In genomic region chr6:146838863-146839262, GRCm38 (mm10) we compare ENCODE assay signal across 36 mouse cellular contexts. TPM values are rescaled to one million over a fixed set of nuclear protein-coding genes. Genes with fewer than 3 reads are reported as not detected.
"Had no signal": no experiment of that assay in that cellular context is flagged by ENCODE, and none has a peak within 500 bp of the region (broad histone marks: within the 10 kb centered on the region; RNA-seq: fewer than 3 reads in every experiment).

No protein-coding gene starts in this region.

- H3K9me3 ChIP-seq: heart, embryonic 10.5 days; heart, embryonic 12.5 days; hindbrain, embryonic 10.5 days; hindbrain, embryonic 12.5 days; intestine, embryonic 15.5 days; limb, embryonic 10.5 days; limb, embryonic 12.5 days; liver, embryonic 13.5 days; liver, embryonic 15.5 days had no signal

- H3K27me3 ChIP-seq: heart, embryonic 12.5 days; hindbrain, embryonic 12.5 days; intestine, embryonic 15.5 days; limb, embryonic 12.5 days; liver, embryonic 13.5 days; liver, embryonic 15.5 days had no signal

- DNase-seq: gastrocnemius, postnatal 14 days; gastrocnemius, postnatal 36 days; heart, adult 11 months; heart, postnatal 10 days; heart, postnatal 4 days; kidney, adult 18-20 months; kidney, adult 8-10 months; kidney, postnatal 10 days; kidney, postnatal 25 days; kidney, postnatal 4 days; liver; liver, embryonic 13.5 days; liver, postnatal 0 days had no signal

- H3K27ac ChIP-seq: heart, embryonic 10.5 days; hindbrain, embryonic 10.5 days; hindbrain, embryonic 12.5 days; hindbrain, embryonic 14.5 days; intestine, embryonic 15.5 days; layer of hippocampus, adult 2 months; left cerebral cortex, adult 2 months; limb, embryonic 10.5 days; limb, embryonic 12.5 days; liver, embryonic 13.5 days; liver, embryonic 15.5 days had no signal

- H3K4me3 ChIP-seq: heart, embryonic 10.5 days; heart, embryonic 12.5 days; hindbrain, embryonic 10.5 days; hindbrain, embryonic 12.5 days; intestine, embryonic 15.5 days; layer of hippocampus, adult 2 months; left cerebral cortex, adult 2 months; limb, embryonic 10.5 days; limb, embryonic 12.5 days; liver, embryonic 13.5 days; liver, embryonic 15.5 days had no signal

- H3K36me3 ChIP-seq: heart, embryonic 10.5 days; heart, embryonic 12.5 days; hindbrain, embryonic 10.5 days; hindbrain, embryonic 12.5 days; intestine, embryonic 15.5 days; limb, embryonic 10.5 days; limb, embryonic 12.5 days; liver, embryonic 13.5 days; liver, embryonic 15.5 days had no signal

- H3K4me1 ChIP-seq: liver, embryonic 15.5 days had no signal

RNA-seq across cellular contexts. Expression of gene Smco2, which starts 11.0 kb away (rescaled TPM):
- total RNA-seq: gastrocnemius, adult 8-10 months; gastrocnemius, postnatal 14 days; gastrocnemius, postnatal 36 days; layer of hippocampus, adult 2 months; layer of hippocampus, postnatal 10 days; layer of hippocampus, postnatal 25 days; left cerebral cortex, adult 2 months; left cerebral cortex, postnatal 14 days; left cerebral cortex, postnatal 36 days had no signal
- polyA plus RNA-seq: heart, embryonic 10.5 days; heart, embryonic 12.5 days; hindbrain, embryonic 10.5 days; hindbrain, embryonic 12.5 days; hindbrain, embryonic 14.5 days; hindbrain, embryonic 16.5 days; inflammation-experienced regulatory T-cells, adult 6 months; intestine, embryonic 15.5 days; intestine, postnatal 0 days; kidney, embryonic 14.5 days; kidney, embryonic 16.5 days; limb, embryonic 10.5 days; limb, embryonic 12.5 days; limb, embryonic 14.5 days; liver, embryonic 11.5 days; liver, embryonic 13.5 days; liver, embryonic 15.5 days; liver, postnatal 0 days had no signal
